In the genomic region with DNA sequence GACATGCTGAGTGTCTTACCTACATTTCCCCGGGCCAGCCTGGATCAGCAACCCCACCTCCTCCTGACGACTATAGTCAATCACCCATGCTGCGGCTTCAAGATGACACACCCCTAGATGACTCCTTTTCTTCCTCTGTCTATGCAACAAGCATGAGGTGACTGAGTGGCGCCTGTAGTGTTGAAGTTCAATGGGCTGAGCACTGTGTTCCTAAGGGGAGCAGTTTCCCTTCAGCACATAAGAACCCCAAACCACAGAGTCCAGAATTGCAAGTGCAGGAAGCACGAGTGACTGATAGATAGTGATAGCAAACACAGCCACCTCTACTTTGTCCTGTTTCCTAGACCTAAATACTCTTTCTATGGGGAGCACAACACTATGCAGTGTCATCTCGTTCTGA, we compare ENCODE assay signal across 30 mouse cellular contexts.
"Had no signal": no experiment of that assay in that cellular context is flagged by ENCODE, and none has a peak within 500 bp of the region (broad histone marks: within the 10 kb centered on the region; RNA-seq: fewer than 3 reads in every experiment).

No protein-coding gene starts in this region.

- H3K36me3 ChIP-seq: limb, embryonic 10.5 days; limb, embryonic 12.5 days; limb, embryonic 13.5 days; limb, embryonic 15.5 days; liver, embryonic 12.5 days; liver, embryonic 13.5 days; liver, embryonic 15.5 days; lung, embryonic 15.5 days; midbrain, embryonic 10.5 days; midbrain, embryonic 12.5 days; midbrain, embryonic 13.5 days; midbrain, embryonic 15.5 days had no signal

- H3K4me2 ChIP-seq: limb, embryonic 12.5 days; limb, embryonic 13.5 days; limb, embryonic 15.5 days; liver, embryonic 11.5 days; liver, embryonic 12.5 days; liver, embryonic 13.5 days; liver, embryonic 15.5 days; lung, embryonic 14.5 days; lung, embryonic 15.5 days; midbrain, embryonic 11.5 days; midbrain, embryonic 12.5 days; midbrain, embryonic 13.5 days; midbrain, embryonic 15.5 days had no signal

- H3K4me1 ChIP-seq: limb, embryonic 13.5 days; liver, embryonic 12.5 days; liver, embryonic 13.5 days; lung, embryonic 15.5 days; midbrain, embryonic 13.5 days; midbrain, embryonic 15.5 days had no signal

- ATAC-seq: liver, embryonic 12.5 days; lung, postnatal 0 days; midbrain, embryonic 13.5 days; midbrain, embryonic 15.5 days; midbrain, embryonic 16.5 days had no signal

- H3K4me3 ChIP-seq: left cerebral cortex, adult 2 months; limb, embryonic 10.5 days; limb, embryonic 12.5 days; limb, embryonic 13.5 days; limb, embryonic 15.5 days; liver, embryonic 12.5 days; liver, embryonic 13.5 days; liver, embryonic 15.5 days; lung, embryonic 15.5 days; megakaryocyte, embryonic 14.5 days; midbrain, embryonic 10.5 days; midbrain, embryonic 12.5 days; midbrain, embryonic 13.5 days; midbrain, embryonic 15.5 days; myocyte had no signal

- H3K9ac ChIP-seq: limb, embryonic 12.5 days; limb, embryonic 13.5 days; limb, embryonic 15.5 days; liver, embryonic 12.5 days; liver, embryonic 13.5 days; liver, embryonic 14.5 days; liver, embryonic 15.5 days; lung, embryonic 14.5 days; lung, embryonic 15.5 days; midbrain, embryonic 12.5 days; midbrain, embryonic 13.5 days; midbrain, embryonic 15.5 days had no signal

- H3K9me3 ChIP-seq: limb, embryonic 10.5 days; limb, embryonic 12.5 days; limb, embryonic 13.5 days; limb, embryonic 15.5 days; liver, embryonic 12.5 days; liver, embryonic 13.5 days; liver, embryonic 15.5 days; lung, embryonic 15.5 days; midbrain, embryonic 10.5 days; midbrain, embryonic 12.5 days; midbrain, embryonic 13.5 days; midbrain, embryonic 15.5 days had no signal

- H3K27me3 ChIP-seq: limb, embryonic 12.5 days; limb, embryonic 13.5 days; limb, embryonic 15.5 days; liver, embryonic 12.5 days; liver, embryonic 13.5 days; liver, embryonic 15.5 days; lung, embryonic 15.5 days; midbrain, embryonic 12.5 days; midbrain, embryonic 13.5 days; midbrain, embryonic 15.5 days had no signal

- DNase-seq: left cerebral cortex, postnatal 4 days; liver; liver, embryonic 13.5 days; lung, adult 18-20 months; lung, adult 2 months; lung, embryonic 14.5 days; lung, postnatal 10 days; lung, postnatal 14 days; lung, postnatal 36 days; lung, postnatal 4 days had no signal

- H3K27ac ChIP-seq: left cerebral cortex, adult 2 months; limb, embryonic 10.5 days; limb, embryonic 12.5 days; limb, embryonic 13.5 days; limb, embryonic 15.5 days; liver, embryonic 12.5 days; liver, embryonic 13.5 days; liver, embryonic 14.5 days; liver, embryonic 15.5 days; lung, embryonic 15.5 days; macrophage; midbrain, embryonic 10.5 days; midbrain, embryonic 12.5 days; midbrain, embryonic 13.5 days; midbrain, embryonic 15.5 days had no signal
